Mouse (Mus musculus): ENCODE measurements around the gene Pfdn2. TPM values are rescaled to one million over a fixed set of nuclear protein-coding genes. Genes with fewer than 3 reads are reported as not detected.

The Pfdn2 gene
- total RNA-seq, 2 experiments from 2014 or later = 104 to 113 TPM

DNA sequence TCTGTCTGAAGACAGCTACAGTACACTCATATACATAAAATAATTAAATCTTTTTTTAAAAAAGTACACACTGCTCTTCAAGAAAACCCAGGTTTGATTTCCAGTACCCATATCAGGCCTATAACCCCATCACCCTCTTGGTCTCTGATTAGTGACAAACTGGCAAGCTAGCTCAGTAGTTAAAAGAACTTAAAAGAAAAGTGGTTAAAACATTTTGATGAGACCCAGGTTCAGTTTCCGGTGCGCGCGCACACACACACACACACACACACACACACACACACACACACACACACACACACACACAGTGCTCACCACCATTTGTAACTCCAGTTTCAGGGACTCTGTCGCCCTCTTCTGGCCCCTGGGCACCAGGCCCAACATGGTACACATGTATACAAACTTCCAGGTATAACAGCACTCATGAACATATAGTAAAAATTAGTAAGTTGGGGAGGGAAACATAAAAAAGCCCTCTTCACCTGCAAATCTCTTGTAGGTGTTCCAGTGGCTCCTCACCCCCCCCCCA is 10.4 kb downstream of the Pfdn2 start:
- no peak for DNase-seq

DNA sequence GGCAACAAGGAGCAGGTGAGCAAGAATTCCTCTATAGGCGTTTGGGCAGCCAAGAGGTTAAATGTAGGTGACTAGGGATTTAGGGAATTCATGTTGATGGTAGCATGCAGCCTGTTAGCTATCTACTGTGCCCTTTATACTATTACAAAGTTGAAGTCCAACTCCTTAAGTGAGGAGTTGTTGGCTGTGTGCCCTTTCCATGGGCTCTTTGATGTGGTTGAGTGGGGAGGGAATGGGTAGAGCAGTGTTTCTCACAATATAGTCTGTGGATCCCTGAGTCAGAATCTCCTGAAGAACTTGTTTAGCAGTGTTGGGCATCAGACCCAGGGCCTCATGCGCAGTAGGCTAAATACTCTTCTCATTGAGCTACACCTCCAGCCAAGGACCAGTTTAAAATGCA is 11.3 kb downstream of the Pfdn2 start:
- no peak for DNase-seq

DNA sequence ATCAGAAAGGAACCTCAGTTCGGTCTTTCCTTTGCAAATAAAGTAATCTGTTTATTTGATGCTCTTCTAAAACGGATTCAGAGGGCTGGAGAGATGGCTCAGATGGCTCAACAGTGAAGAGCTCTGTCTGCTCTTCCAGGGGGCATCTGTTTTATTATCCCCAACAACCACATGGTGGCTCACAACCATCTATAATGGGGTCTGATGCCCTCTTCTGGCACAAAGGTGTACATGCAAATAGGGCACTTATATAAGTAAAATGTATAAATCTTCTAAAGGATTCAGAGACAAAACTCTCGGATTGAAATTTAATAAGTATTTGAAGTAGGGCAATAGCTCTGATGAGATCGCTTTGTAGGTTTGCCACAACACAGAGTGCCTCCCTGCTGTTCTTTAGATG is 13.0 kb downstream of the Pfdn2 start:
- no peak for DNase-seq

DNA sequence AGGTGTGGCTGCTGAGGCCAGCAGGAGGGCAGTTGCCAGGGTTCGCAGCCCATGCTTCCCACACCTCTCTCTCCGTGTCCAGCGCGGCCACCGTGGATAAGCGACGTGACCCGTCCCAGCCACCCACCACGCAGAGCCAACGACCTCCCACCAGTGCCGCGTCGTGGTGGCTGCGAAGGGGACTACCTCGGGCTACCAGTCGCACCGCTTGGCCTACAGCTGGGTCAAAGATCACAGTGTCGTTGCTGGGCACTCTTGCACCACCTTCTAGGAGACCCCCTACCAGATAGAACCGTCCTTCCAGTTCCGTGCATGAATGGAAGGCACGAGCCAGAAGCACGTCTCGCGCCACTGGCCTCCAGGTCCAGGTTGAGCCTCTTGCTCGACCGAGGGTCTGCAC is 14.8 kb downstream of the Pfdn2 start:
- DNase-seq = peak; percentile 22

DNA sequence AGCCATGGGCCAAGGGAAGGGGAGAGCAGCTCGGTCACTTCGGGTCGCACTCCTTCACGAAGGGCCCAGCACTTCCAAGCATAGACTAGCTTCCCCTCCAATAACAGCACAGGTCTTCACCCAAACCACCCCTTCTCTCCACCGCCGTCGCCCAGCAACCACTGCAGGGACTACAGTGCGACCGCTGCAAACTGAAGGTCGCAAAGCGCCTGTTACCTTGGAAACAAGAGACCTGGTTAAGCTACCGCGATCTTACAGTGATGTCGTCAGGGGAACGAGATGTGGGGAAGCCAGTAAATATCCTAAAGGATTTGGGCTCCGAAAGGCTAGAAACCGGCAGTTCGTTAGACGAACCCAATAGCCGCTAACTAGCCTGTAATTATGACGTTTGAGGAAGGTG is 15.2 kb downstream of the Pfdn2 start, which contains the start of gene Klhdc9:
TSS of gene Klhdc9 (minus strand) at position 143 of the 400 bp plus-strand sequence.
- peak; percentile 77 for DNase-seq

DNA sequence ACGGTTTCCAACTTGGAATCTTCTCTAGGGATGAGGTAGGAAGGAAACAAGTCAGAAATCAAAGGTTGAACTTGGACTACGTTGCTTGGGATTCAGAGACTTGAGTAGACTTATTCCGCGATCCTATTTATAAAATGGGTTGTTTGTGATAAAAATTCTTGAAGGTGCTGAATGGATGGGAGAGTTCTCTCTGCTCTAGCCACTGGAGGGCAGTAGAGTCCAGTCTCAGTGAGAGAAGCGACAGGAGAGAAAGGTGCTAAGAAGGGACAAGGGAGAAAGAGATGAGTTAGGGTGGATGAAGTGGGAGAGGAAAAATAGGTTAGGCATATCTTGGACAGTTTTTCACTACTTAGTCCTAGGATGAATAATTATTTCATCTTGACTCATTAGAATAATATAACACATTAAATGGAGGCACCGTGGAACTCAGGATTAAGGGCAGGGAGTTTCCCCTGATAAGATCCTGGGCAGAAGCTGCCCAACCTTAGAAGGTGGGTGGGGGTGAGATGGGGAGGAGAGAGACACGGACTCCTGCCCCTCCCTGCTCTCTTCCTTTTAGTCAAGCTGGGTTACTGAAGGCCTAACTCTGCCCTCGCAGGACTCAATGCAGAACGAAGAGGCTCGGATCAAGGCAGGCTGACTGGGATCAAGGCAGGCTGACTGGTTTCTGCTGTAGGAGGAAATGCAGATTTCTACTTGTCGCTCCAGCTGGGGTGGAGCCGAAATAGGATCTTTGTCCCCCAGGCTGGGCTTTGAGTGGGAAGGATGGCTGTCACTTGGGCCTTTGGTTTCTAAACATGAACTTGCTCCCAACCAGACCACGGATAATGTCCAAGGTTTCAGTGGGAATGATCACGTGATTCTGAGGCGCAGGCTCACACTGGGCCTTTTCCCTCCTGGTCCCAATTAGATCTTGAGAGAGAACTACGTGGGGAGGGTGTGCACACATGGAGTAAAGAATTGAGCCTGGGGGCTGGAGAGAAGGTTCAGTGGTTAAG is 15.9 kb downstream of the Pfdn2 start:
- DNase-seq = peak; percentile 54

DNA sequence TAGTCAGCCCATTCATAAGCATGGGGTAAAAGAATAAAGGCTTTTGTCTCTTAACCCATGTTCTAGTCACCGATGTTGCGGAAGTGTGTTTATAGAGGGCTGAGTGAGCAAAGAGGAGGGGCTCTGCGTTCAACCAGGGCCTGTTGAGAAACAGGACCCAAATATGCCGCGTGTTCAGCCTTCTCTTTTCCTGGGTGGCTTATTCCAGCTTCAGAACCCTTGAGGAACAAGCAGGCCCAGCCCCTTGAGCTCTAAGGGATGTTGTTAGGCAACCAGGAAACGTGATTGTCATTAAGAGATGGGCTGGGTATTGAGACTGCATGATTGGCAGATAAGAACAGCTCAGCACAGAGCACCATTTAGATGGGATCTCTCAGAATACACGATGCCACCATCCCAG is 20.5 kb downstream of the Pfdn2 start:
- no peak for DNase-seq

DNA sequence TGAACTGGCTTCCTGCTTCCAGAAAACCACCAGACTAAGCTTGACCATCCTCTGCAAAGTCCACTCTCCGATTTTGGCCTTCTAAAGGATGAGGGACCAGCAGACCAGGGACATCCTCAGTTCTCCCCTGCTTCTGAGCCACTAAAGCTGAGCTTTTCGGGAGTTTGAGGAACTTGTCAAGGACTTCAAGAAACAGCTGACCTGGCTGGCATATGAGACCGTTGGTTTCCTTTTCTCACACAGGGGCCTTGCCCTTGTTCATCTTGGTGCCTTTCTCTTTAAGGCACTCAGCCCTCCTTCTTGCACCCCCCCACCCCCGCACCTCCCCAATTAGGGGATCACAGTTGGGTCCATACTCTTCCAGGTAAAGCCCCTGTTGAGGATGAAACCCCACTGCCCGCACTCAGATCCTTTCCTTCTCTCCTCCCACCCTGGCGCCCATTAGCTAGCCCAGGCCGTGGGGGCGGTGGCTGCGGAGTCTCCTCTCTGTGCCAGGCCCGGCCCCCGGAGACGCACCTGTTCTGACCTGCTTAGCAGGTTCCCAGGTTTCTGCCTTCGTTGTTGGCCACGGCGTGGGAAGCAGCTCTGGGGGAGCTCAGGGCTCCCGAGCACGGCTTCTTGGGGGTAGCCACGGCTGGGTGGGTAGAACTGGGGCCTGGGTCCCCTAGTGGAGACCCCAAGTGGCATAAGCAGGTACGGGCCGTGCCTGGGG is 24.5 kb downstream of the Pfdn2 start, which contains the start of gene Nectin4:
TSS of gene Nectin4 (plus strand) at position 255 of the 712 bp plus-strand sequence.
- no peak for DNase-seq

DNA sequence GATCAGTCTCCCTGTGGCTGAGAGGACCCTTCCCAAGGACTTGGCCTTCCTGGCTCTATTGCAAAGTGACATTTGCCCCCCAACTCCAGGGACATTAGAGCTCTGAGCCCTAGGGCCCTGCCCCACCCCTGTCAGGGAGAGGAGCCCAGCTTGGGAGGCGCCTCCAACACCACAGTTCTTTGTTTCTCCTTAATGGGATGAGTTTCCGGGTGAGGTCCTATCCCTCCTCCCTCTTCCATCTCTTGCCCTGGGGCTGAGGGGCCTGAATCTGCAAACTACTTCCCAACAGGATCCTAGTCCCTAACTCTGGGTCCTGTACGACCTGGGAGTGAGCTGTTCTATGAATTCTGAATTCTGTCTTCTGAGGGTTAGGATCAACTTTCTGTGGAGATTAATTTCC is 27.4 kb downstream of the Pfdn2 start:
- DNase-seq = no peak

DNA sequence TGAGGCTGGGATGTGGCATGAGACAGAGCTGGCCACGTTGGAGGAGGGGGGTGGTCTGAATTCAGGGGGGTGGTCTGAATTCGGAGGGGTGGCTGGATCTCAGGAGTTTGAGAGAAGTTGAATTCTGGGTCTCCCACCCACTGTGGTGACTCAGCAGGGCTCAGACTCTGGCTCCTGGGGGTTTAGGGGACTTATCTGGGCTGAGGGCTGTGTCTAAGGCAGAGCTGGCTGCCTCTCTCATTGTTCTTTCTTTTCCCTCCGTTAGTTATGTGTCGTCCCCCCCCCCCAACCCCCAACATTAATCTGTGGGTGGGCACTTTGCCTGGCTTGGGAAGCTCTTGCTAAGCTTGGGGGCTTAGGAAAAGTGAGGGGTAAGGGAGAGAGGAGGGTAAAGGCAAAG is 28.5 kb downstream of the Pfdn2 start:
- DNase-seq = no peak

DNA sequence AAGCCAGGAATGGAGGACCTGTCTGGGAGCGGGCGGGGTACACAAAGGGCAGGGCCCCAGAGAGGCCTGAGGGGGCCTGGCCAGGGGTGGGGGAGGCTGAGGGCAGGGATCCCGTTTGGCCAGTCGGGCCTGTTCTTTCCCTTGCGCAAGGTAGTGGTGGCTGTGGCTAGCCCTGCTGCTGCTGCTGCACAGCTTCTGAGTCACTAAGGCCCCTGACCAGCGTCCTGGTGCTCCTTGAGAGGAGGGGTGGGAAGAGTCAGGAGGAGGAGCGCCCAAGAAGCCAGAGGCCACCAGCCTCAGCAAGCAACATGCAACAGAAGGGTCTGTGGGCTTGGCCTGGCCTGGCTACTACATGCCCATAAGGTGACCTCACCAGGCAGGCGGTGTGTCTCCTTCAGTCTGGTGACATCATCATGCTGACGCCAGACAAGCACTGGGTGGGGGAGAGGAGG is 30.2 kb downstream of the Pfdn2 start:
- no peak for DNase-seq

DNA sequence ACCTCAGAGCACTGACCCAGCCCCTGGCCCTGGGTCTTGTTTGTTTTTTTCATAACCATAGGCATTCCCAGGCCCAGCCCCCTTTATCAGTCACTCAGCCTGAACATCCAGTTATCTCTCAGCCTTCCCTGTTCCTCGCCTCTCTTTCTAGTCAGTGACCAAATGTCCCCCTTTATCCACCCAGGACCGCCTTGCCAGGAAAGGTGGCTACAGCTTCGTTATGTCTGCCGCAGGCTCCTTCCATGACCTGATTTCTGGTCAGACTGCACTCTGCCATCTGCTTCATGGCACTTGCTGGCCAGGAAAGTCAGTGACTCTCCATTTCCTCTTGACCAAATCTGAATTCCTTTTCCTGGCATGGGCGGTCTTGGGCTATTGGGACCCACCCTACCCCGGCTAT is 32.8 kb downstream of the Pfdn2 start:
- no peak for DNase-seq

DNA sequence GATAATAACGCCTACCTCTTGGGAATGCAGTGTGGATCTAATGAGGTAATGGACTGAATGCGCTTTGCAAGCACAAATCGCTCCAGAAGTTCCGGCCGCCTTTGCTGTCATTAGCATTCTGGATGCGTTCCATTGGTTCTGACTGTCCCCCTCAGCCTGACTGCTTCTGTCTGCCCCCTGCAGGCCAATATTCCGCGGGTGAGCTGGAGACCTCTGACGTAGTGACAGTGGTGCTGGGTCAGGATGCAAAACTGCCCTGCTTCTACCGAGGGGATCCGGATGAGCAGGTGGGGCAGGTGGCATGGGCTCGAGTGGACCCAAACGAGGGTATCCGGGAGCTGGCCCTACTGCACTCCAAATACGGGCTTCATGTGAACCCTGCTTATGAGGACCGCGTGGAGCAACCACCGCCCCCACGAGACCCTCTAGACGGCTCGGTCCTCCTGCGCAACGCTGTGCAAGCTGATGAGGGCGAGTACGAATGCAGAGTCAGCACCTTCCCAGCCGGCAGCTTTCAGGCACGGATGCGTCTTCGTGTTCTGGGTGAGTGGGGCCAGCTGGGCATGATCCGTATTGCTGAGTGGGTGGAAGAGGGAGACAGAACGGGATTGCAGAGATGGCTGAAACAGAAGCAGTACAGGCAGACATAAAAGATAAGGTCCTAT is 34.6 kb downstream of the Pfdn2 start:
- DNase-seq = peak; percentile 70

DNA sequence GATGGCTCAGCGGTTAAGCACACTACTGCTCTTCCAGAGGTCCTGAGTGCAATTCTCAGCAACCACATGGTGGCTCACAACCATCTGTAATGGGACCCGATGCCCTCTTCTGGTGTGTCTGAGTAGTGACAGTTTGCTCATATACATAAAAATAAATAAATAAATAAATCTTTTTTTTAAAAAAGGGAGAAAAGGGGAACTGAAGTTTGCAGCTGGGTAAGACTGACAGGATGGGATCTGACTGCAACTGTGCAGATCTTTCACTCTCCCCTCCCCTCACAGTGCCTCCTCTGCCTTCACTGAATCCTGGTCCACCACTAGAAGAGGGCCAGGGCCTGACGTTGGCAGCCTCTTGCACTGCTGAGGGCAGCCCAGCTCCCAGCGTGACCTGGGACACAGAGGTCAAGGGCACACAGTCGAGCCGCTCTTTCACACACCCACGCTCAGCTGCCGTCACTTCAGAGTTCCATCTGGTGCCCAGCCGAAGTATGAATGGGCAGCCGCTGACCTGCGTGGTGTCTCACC is 36.7 kb downstream of the Pfdn2 start:
- no peak for DNase-seq

DNA sequence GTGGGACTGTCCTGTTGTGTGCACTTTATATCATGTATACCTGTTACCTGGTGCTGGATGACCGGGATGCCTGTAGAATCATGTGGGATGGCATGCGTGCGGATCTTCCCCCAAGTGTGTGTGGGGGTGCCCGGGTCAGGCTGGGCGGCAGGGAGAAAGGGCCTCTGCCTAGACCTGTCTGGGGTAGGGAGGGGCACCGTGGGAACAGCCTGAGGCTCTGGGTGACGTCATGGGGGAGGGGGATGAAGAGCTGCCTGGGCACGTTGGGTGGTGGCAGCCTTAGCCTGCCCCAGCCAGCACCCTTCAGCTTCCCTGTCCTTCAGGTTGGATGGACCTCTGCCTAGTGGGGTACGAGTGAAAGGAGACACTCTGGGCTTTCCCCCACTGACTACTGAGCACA is 38.9 kb downstream of the Pfdn2 start:
- no peak for DNase-seq

DNA sequence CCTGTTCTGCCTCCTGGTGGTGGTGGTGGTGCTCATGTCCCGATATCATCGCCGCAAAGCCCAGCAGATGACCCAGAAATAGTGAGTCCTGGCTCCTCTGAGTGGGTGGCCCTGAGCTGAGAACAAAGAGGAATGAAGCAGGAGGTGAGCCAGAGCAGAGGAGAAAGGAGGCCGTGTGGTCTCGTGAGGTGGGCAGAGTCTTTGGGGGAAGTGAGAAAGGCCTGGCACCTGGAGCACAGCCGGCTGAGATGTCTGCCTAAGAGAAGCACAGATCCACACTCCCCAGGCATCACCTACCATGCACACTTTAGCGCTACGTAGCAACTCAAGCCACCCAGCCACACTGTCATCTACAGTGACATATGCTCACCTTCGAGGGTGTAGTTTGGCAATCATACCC is 39.7 kb downstream of the Pfdn2 start:
- no peak for DNase-seq

DNA sequence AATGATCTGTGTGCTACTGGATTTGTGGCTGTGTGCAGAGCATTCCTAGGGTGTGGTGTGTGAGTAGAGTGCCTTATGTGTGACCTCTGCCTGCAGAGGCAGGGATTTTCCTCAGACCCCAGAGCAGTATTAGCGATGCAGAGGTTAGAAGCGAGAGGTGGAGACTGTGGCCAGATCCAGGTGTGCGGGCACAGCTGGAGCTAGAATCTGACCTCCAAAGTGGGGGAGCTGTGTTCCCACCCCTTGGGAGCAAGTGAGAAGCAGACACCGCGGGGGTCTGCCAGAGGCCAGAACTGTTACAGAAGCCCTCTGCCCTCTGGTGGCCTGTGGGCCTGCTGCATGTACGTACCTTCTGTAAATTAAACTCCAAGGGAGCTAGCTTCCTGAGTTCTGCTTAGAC is 41.6 kb downstream of the Pfdn2 start:
- no peak for DNase-seq

DNA sequence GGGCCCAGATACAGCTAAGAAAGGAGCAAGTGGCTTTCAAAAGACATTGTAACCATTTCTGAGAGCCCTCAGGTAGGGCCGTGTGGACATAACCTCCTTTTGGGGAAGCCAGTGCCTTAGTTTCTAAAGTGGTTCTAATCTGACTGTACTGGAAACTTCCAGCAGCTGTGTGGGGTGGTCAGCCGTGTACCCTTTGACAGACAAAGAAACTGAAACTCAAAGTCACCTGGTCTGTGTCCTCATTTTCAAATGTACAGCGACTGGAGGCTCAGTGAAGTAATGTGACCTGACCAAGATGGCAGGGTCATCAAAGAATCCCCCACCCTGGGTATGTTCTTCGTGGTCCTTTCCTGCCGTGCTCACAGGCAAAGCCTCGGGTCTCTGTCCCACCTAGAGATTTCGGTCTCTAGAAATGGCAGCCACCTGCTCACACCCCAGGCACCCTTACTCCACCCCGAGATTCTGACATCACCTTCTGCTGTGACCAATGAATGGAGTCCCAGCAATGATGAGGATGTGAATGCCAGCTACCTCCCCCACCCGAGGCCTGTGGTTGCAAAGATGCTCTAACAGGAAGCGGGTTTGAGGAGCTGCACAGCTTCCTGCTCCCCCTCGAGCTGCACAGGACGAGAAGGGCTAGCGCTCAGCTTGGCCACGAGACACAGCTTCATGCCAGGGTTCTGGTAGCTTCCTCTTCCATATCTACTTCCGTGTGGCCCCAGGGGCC is 43.1 kb downstream of the Pfdn2 start, which contains the start of gene Arhgap30:
TSS of gene Arhgap30 (plus strand) at position 579 of the 727 bp plus-strand sequence.
- no peak for DNase-seq

DNA sequence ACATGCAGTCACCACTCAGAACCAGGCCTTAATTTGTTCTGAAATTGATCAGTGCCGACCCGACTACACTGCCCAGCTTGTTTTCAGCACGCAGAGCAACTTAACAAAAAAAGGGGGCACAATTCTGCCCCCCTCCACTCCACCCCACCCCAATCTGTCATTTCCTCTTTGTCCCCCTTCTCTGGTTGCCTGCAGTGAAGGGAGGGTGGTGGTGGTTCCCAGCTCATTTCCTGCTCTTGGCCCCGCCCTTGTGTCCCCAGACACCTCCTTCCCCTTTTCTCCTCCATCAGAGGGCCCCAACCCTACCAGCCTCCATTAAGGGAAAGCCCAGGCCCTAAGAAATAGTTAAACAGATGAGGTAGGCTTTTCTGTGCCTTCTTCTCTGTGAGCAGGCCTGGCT is 44.6 kb downstream of the Pfdn2 start:
- DNase-seq = no peak

DNA sequence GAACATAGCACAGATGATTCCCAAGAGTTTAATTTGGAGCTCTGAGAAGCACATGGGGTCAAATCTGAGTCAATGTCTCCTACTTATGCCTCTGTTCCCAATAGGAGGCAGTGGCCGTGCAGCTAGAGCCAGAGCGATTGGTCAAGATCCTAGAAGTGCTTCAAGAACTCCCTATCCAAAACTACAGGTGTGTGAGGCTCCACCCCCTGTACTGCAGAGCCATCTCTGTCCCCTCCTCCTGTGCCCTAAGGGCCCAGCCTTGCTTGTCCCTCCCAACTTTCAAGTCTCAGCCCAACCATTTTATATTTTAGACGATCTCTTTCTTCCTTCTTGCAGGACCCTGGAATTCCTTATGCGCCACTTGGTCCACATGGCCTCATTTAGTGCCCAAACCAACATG is 56.4 kb downstream of the Pfdn2 start:
- DNase-seq = no peak

DNA sequence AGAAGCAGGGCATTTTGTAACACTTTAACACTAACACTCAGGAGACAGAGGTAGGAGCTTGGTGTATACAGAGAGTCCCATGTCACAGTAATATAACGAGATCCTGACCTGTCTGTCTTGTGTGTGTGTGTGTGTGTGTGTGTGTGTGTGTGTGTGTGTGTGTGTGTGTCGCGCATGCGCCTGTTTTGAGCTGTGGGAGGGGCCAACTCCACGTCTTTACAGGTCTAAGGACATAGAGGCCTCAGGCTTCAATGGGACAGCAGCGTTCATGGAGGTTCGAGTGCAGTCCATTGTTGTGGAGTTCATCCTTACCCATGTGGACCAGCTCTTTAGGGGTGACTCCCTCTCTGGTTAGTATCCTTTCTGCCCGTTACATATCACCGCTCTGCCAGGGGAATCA is 57.5 kb downstream of the Pfdn2 start:
- DNase-seq = no peak

All from gastrocnemius, postnatal 10 days (tissue).